ENCODE assay signal across 11 mouse cellular contexts in the genomic region with DNA sequence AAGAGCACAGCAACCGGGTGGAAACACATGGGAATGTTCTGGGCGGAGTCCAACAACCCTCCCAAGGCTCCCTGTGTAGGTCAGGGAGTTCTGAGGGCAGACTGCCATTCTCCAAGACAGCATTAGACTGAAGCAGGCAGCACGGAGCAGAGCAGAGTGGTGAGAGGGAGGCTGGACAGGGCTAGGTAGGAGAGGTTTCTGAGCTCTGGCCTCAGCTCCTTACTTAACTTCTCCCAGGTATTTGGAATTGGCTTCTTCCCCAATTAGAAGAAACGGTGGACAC.
DNase-seq lines count a peak whose midpoint lies in the region; ATAC-seq and TF ChIP-seq lines count a peak whose summit lies in the region.
"Had no signal": no experiment of that assay in that cellular context is flagged by ENCODE, and none has a peak within 500 bp of the region (broad histone marks: within the 10 kb centered on the region; RNA-seq: fewer than 3 reads in every experiment).

No protein-coding gene starts in this region.

- no peak for DNase-seq in forebrain, postnatal 0 days
- no peak for DNase-seq in midbrain, embryonic 10.5 days (ENCODE audit: low spot score)
- no peak for DNase-seq in midbrain, embryonic 14.5 days
- DNase-seq in embryonic facial prominence, embryonic 10.5 days (ENCODE audit: low spot score) = no peak
- DNase-seq in retina, embryonic 14.5 days (ENCODE audit: low spot score) = no peak

- peaks cover 8% of the 10 kb centered on the region for H3K4me1 ChIP-seq in forebrain, embryonic 13.5 days
- peaks cover 3% of the 10 kb centered on the region; the same call in 1 of the 2 replicates for H3K4me1 ChIP-seq in forebrain, postnatal 0 days (ENCODE audit: insufficient read depth)
- H3K4me1 ChIP-seq in midbrain, embryonic 10.5 days = peaks cover 17% of the 10 kb centered on the region
- H3K4me1 ChIP-seq in midbrain, embryonic 14.5 days (ENCODE audit: control insufficient read depth, insufficient read depth, low read length) = 0 out of 2 replicates have a peak, but pooled peaks cover 9% of the 10 kb centered on the region
- H3K4me1 ChIP-seq in embryonic facial prominence, embryonic 10.5 days = peaks cover 12% of the 10 kb centered on the region
- H3K4me1 ChIP-seq in neural tube, embryonic 15.5 days = peaks cover 38% of the 10 kb centered on the region
- H3K4me1 ChIP-seq: liver, embryonic 15.5 days had no signal

- no peak overlapping the region for H3K4me3 ChIP-seq in forebrain, embryonic 13.5 days
- H3K4me3 ChIP-seq in forebrain, postnatal 0 days (ENCODE audit: low read depth, low read length) = no peak overlapping the region
- H3K4me3 ChIP-seq in midbrain, embryonic 10.5 days = no peak overlapping the region
- no peak overlapping the region for H3K4me3 ChIP-seq in midbrain, embryonic 14.5 days (replicated peaks; ENCODE audit: low read depth, low read length)
- H3K4me3 ChIP-seq in embryonic facial prominence, embryonic 10.5 days = no peak overlapping the region
- no peak overlapping the region for H3K4me3 ChIP-seq in neural tube, embryonic 15.5 days (replicated peaks)
- H3K4me3 ChIP-seq: liver, embryonic 15.5 days; myocyte had no signal

- no peak overlapping the region for H3K4me2 ChIP-seq in forebrain, embryonic 13.5 days
- H3K4me2 ChIP-seq in forebrain, postnatal 0 days (ENCODE audit: low read depth) = no peak overlapping the region
- no peak overlapping the region for H3K4me2 ChIP-seq in midbrain, embryonic 14.5 days (ENCODE audit: low read length)
- H3K4me2 ChIP-seq in neural tube, embryonic 15.5 days = peak overlapping the region; percentile 54; the same call in 1 of the 2 replicates
- H3K4me2 ChIP-seq: liver, embryonic 15.5 days had no signal

- no peaks in the 10 kb centered on the region for H3K36me3 ChIP-seq in forebrain, embryonic 13.5 days (ENCODE audit: poor library complexity, severe bottlenecking)
- no peaks in the 10 kb centered on the region for H3K36me3 ChIP-seq in forebrain, postnatal 0 days (ENCODE audit: insufficient read depth)
- no peaks in the 10 kb centered on the region for H3K36me3 ChIP-seq in midbrain, embryonic 10.5 days
- no peaks in the 10 kb centered on the region for H3K36me3 ChIP-seq in midbrain, embryonic 14.5 days (ENCODE audit: control insufficient read depth, insufficient read depth, low read length)
- H3K36me3 ChIP-seq in embryonic facial prominence, embryonic 10.5 days (replicated peaks) = no peaks in the 10 kb centered on the region
- no peaks in the 10 kb centered on the region for H3K36me3 ChIP-seq in neural tube, embryonic 15.5 days
- H3K36me3 ChIP-seq: liver, embryonic 15.5 days had no signal

- H3K27ac ChIP-seq in forebrain, embryonic 13.5 days = no peak overlapping the region
- H3K27ac ChIP-seq in forebrain, postnatal 0 days (ENCODE audit: low read depth, low read length) = no peak overlapping the region
- 0 out of 2 replicates have a peak overlapping the region, but pooled peaks have one; percentile 6 for H3K27ac ChIP-seq in midbrain, embryonic 10.5 days (replicated peaks)
- no peak overlapping the region for H3K27ac ChIP-seq in midbrain, embryonic 14.5 days (replicated peaks; ENCODE audit: low read depth, low read length)
- peak overlapping the region; percentile 30; the same call in 1 of the 2 replicates for H3K27ac ChIP-seq in embryonic facial prominence, embryonic 10.5 days (replicated peaks)
- H3K27ac ChIP-seq in neural tube, embryonic 15.5 days (replicated peaks) = peak overlapping the region; percentile 62; the same call in 1 of the 2 replicates
- H3K27ac ChIP-seq: liver, embryonic 15.5 days had no signal

- H3K9me3 ChIP-seq in forebrain, embryonic 13.5 days (replicated peaks) = no peaks in the 10 kb centered on the region
- no peaks in the 10 kb centered on the region for H3K9me3 ChIP-seq in forebrain, postnatal 0 days (ENCODE audit: low read length)
- no peaks in the 10 kb centered on the region for H3K9me3 ChIP-seq in midbrain, embryonic 10.5 days (replicated peaks)
- H3K9me3 ChIP-seq in midbrain, embryonic 14.5 days (ENCODE audit: control insufficient read depth, low read length) = no peaks in the 10 kb centered on the region
- H3K9me3 ChIP-seq in embryonic facial prominence, embryonic 10.5 days = no peaks in the 10 kb centered on the region
- no peaks in the 10 kb centered on the region for H3K9me3 ChIP-seq in neural tube, embryonic 15.5 days (replicated peaks)
- H3K9me3 ChIP-seq: liver, embryonic 15.5 days had no signal

- no peak for TF ChIP-seq CTCF in forebrain, postnatal 0 days (IDR thresholded peaks at IDR 0.05; ENCODE audit: low read depth)

- H3K27me3 ChIP-seq in forebrain, embryonic 13.5 days = peaks cover 20% of the 10 kb centered on the region
- H3K27me3 ChIP-seq in forebrain, postnatal 0 days (ENCODE audit: insufficient read depth, low read length) = no peaks in the 10 kb centered on the region
- H3K27me3 ChIP-seq in midbrain, embryonic 10.5 days (ENCODE audit: low read depth, poor library complexity, severe bottlenecking) = peaks cover 38% of the 10 kb centered on the region
- H3K27me3 ChIP-seq in midbrain, embryonic 14.5 days (ENCODE audit: control insufficient read depth, insufficient read depth, low read length) = 0 out of 2 replicates have a peak, but pooled peaks cover 4% of the 10 kb centered on the region
- H3K27me3 ChIP-seq in embryonic facial prominence, embryonic 10.5 days (replicated peaks; ENCODE audit: low read depth, poor library complexity, severe bottlenecking) = peaks cover 34% of the 10 kb centered on the region
- H3K27me3 ChIP-seq in neural tube, embryonic 15.5 days (replicated peaks) = no peaks in the 10 kb centered on the region
- H3K27me3 ChIP-seq: liver, embryonic 15.5 days had no signal

- peak; percentile 28; the same call in 1 of the 2 replicates for ATAC-seq in forebrain, embryonic 13.5 days
- no peak for ATAC-seq in forebrain, postnatal 0 days
- ATAC-seq in midbrain, embryonic 14.5 days (ENCODE audit: low FRiP score, low TSS enrichment) = no peak
- peak; percentile 58; the same call in 1 of the 2 replicates for ATAC-seq in neural tube, embryonic 15.5 days (ENCODE audit: low FRiP score)
- no peak for ATAC-seq in erythroblast, adult 5-6 weeks (replicated peaks; ENCODE audit: low FRiP score, poor library complexity, severe bottlenecking)
- ATAC-seq: CD4-positive, CD25-positive, alpha-beta regulatory T cell, adult 4 months had no signal

- WGBS in forebrain, embryonic 13.5 days = 52% methylated on average over 4 of the region's 4 CpGs
- WGBS in forebrain, postnatal 0 days = 54% methylated on average over 4 of the region's 4 CpGs
- 43% methylated on average over 4 of the region's 4 CpGs for WGBS in midbrain, embryonic 10.5 days
- 42% methylated on average over 4 of the region's 4 CpGs for WGBS in midbrain, embryonic 14.5 days
- WGBS in embryonic facial prominence, embryonic 10.5 days = 53% methylated on average over 4 of the region's 4 CpGs
- 34% methylated on average over 4 of the region's 4 CpGs for WGBS in neural tube, embryonic 15.5 days

- no peak overlapping the region for H3K9ac ChIP-seq in forebrain, embryonic 13.5 days
- H3K9ac ChIP-seq in forebrain, postnatal 0 days = no peak overlapping the region
- no peak overlapping the region for H3K9ac ChIP-seq in midbrain, embryonic 14.5 days (replicated peaks; ENCODE audit: low read length)
- no peak overlapping the region for H3K9ac ChIP-seq in neural tube, embryonic 15.5 days (replicated peaks)
- H3K9ac ChIP-seq: liver, embryonic 15.5 days had no signal

Comparison
In these comparisons a context has a peak if more than half of its experiments do, and no peak if none do; other contexts are left out.
1. ATAC-seq: peak in forebrain, embryonic 13.5 days (single experiment) and neural tube, embryonic 15.5 days (single experiment); none in forebrain, postnatal 0 days (single experiment), midbrain, embryonic 14.5 days (single experiment) and erythroblast, adult 5-6 weeks (single experiment).
2. H3K27ac ChIP-seq: peak in midbrain, embryonic 10.5 days (single experiment), embryonic facial prominence, embryonic 10.5 days (single experiment) and neural tube, embryonic 15.5 days (single experiment); none in forebrain, embryonic 13.5 days (single experiment), forebrain, postnatal 0 days (single experiment) and midbrain, embryonic 14.5 days (single experiment).